Mouse (Mus musculus) neural tube, embryonic 11.5 days (tissue): ENCODE data around the gene Cela1. TPM values are rescaled to one million over a fixed set of nuclear protein-coding genes. Genes with fewer than 3 reads are reported as not detected.

ENCODE experiments used
- microRNA-seq: library from miRNA; unstranded; fragments of <30 nt; microRNA quantifications from one replicate; pipeline ENCODE4, GENCODE M21; 2016
- polyA plus RNA-seq: library from polyadenylated mRNA; unstranded; fragments of >200 nt; fragmentation: Nextera tagmentation; extraction: Ambion mirVana; gene quantifications from 2 replicates; pipeline ENCODE4 v1.2.1, GENCODE M21; 2014

The Cela1 gene
- polyA plus RNA-seq, 1 experiment from 2014 or later, result 1.3 TPM

Small RNA genes lying within 50 kb of the gene (microRNA-seq; reads per million reads assigned to microRNA genes)
- not detected for gene Mir6961

Other genes starting within 250 kb of the Cela1 start
- 47.3 and 51.1 TPM in 2 replicates for gene Letmd1, start 218.9 kb downstream of the Cela1 start, polyA plus RNA-seq
- gene Csrnp2, start 192.4 kb downstream of the Cela1 start, polyA plus RNA-seq, result 28.9 and 29.9 TPM in 2 replicates
- 30.2 and 31.3 TPM in 2 replicates for gene Tfcp2, start 135.9 kb downstream of the Cela1 start, polyA plus RNA-seq
- gene Pou6f1, start 87.9 kb downstream of the Cela1 start, polyA plus RNA-seq, result 12.1 and 12.5 TPM in 2 replicates
- gene Dazap2, start 72.6 kb downstream of the Cela1 start, polyA plus RNA-seq, result 243 and 250 TPM in 2 replicates
- 3.7 and 3.8 TPM in 2 replicates for gene Smagp, start 51.0 kb downstream of the Cela1 start, polyA plus RNA-seq
- 3.6 and 5.1 TPM in 2 replicates for gene Bin2, start 18.4 kb downstream of the Cela1 start, polyA plus RNA-seq
- gene Galnt6, start 41.5 kb upstream of the Cela1 start, polyA plus RNA-seq, result 0.11 TPM in 1 of 2 replicates, not detected in the other
- 7.9 and 11.3 TPM in 2 replicates for gene Slc4a8, start 73.8 kb upstream of the Cela1 start, polyA plus RNA-seq
- 9.7 and 12.7 TPM in 2 replicates for gene Scn8a, start 181.9 kb upstream of the Cela1 start, polyA plus RNA-seq